Mouse (Mus musculus) forebrain, embryonic 14.5 days (tissue): ENCODE results near the gene Fam163a. TPM values are rescaled to one million over a fixed set of nuclear protein-coding genes. Genes with fewer than 3 reads are reported as not detected.

Source experiments
- ATAC-seq: fragments of 200-750 bp; cut with Nextera tagmentation; 2 replicates; pipeline ENCODE4 v1.8.0; 2017; ENCODE audit warnings: mild to moderate bottlenecking, moderate library complexity
- DNase-seq: peaks from one replicate; pipeline ENCODE4 v3.0.0-alpha.2; 2015; ENCODE audit warnings: low spot score
- H3K27ac ChIP-seq: fragments of 300-500 bp; sonication (generic); 2 replicates; pipeline ENCODE4 v1.5.1; 2014; ENCODE audit warnings: low read depth, mild to moderate bottlenecking, control low read depth, low read length, moderate library complexity
- H3K27me3 ChIP-seq: fragments of 300-500 bp; sonication (generic); replicated peaks from 2 replicates; pipeline ENCODE4 v1.6.1; 2014; ENCODE audit warnings: low read length, control low read depth, mixed read lengths; ENCODE audit not compliant: control insufficient read depth, insufficient read depth
- H3K36me3 ChIP-seq: fragments of 300-500 bp; sonication (generic); 2 replicates; pipeline ENCODE4 v1.6.1; 2014; ENCODE audit warnings: low read length, control low read depth; ENCODE audit not compliant: control insufficient read depth, insufficient read depth
- H3K4me1 ChIP-seq: fragments of 300-500 bp; sonication (generic); 2 replicates; pipeline ENCODE4 v1.6.1; 2014; ENCODE audit warnings: antibody characterized with exemption, low read length, control low read depth; ENCODE audit not compliant: control insufficient read depth, insufficient read depth
- H3K4me2 ChIP-seq: fragments of 300-500 bp; sonication (generic); 2 replicates; pipeline ENCODE4 v1.6.1; 2014; ENCODE audit warnings: mild to moderate bottlenecking, control low read depth, low read length
- H3K4me3 ChIP-seq: fragments of 300-500 bp; sonication (generic); 2 replicates; pipeline ENCODE4 v1.5.1; 2014; ENCODE audit warnings: low read depth, low read length, control low read depth
- H3K9ac ChIP-seq: fragments of 300-500 bp; sonication (generic); 2 replicates; pipeline ENCODE4 v1.6.1; 2014; ENCODE audit warnings: mild to moderate bottlenecking, low read length, control low read depth, moderate library complexity
- H3K9me3 ChIP-seq: fragments of 300-500 bp; sonication (generic); replicated peaks from 2 replicates; pipeline ENCODE4 v1.6.1; 2016; ENCODE audit warnings: low read length, control low read depth, mixed read lengths; ENCODE audit not compliant: control insufficient read depth
- WGBS: fragments of 180-500 bp; shearing (Covaris S2); extraction: QIAGEN DNeasy Blood & Tissue Kit; methylation state at CpG from one replicate; pipeline ENCODE4 v1.1.7; 2014; 5-methylcytosine and 5-hydroxymethylcytosine counted together
- polyA plus RNA-seq: library from polyadenylated mRNA; unstranded; fragments of >200 nt; fragmentation: Nextera tagmentation; extraction: Ambion mirVana; gene quantifications from 2 replicates; pipeline ENCODE4 v1.2.1, GENCODE M21; 2014

The Fam163a gene
- polyA plus RNA-seq, 1 experiment from 2014 or later, result 1.8 TPM

GRCm38 (mm10) chr1:156084603-156085002 is 120.2 kb downstream of the Fam163a start:
- ATAC-seq, result no peak
- H3K27me3 ChIP-seq, result no peaks in the 10 kb centered on the region
- H3K9ac ChIP-seq, result no peak overlapping the region
- H3K4me3 ChIP-seq, result no peak overlapping the region
- 65% methylated on average over 3 of the region's 3 CpGs for WGBS
- no peaks in the 10 kb centered on the region for H3K36me3 ChIP-seq
- no peak overlapping the region for H3K4me2 ChIP-seq
- H3K27ac ChIP-seq, result no peak overlapping the region
- no peak for DNase-seq
- no peaks in the 10 kb centered on the region for H3K9me3 ChIP-seq
- no peaks in the 10 kb centered on the region for H3K4me1 ChIP-seq

- Histone ChIP-seq H3K4me1 (no peaks in the 10 kb centered on the region), H3K4me2 (no peak overlapping the region), H3K9ac (no peak overlapping the region), H3K4me3 (no peak overlapping the region), H3K27ac (no peak overlapping the region), H3K36me3 (no peaks in the 10 kb centered on the region), H3K27me3 (no peaks in the 10 kb centered on the region), H3K9me3 (no peaks in the 10 kb centered on the region)
- DNase-seq, result no peak
- ATAC-seq, result no peak
- 69% methylated on average over 3 of the region's 3 CpGs for WGBS
Measured at GRCm38 (mm10) chr1:156077655-156078054, 127.2 kb downstream of the Fam163a start.

- Histone ChIP-seq H3K9me3 (no peaks in the 10 kb centered on the region), H3K4me2 (no peak overlapping the region), H3K9ac (no peak overlapping the region), H3K36me3 (no peaks in the 10 kb centered on the region), H3K27ac (no peak overlapping the region), H3K4me1 (no peaks in the 10 kb centered on the region), H3K27me3 (no peaks in the 10 kb centered on the region), H3K4me3 (no peak overlapping the region)
- ATAC-seq (no peak), DNase-seq (no peak)
- 63% methylated on average over 4 of the region's 4 CpGs for WGBS
Measured at GRCm38 (mm10) chr1:156076474-156076873, 128.4 kb downstream of the Fam163a start.

- H3K27ac ChIP-seq, result no peak overlapping the region
- no peak overlapping the region for H3K4me3 ChIP-seq
- H3K9ac ChIP-seq, result no peak overlapping the region
- no peaks in the 10 kb centered on the region for H3K4me1 ChIP-seq
- H3K36me3 ChIP-seq, result no peaks in the 10 kb centered on the region
- DNase-seq (no peak), ATAC-seq (no peak)
- H3K4me2 ChIP-seq, result no peak overlapping the region
- WGBS, result 81% methylated on average over 8 of the region's 8 CpGs
- H3K9me3 ChIP-seq, result no peaks in the 10 kb centered on the region
- H3K27me3 ChIP-seq, result no peaks in the 10 kb centered on the region
Measured at GRCm38 (mm10) chr1:156074575-156074974, 130.3 kb downstream of the Fam163a start.

GRCm38 (mm10) chr1:156073169-156073821 is 131.5 kb downstream of the Fam163a start:
- Histone ChIP-seq H3K27me3 (no peaks in the 10 kb centered on the region), H3K27ac (no peak overlapping the region), H3K36me3 (no peaks in the 10 kb centered on the region), H3K9me3 (no peaks in the 10 kb centered on the region), H3K4me1 (no peaks in the 10 kb centered on the region), H3K9ac (no peak overlapping the region), H3K4me2 (no peak overlapping the region), H3K4me3 (no peak overlapping the region)
- 67% methylated on average over 15 of the region's 15 CpGs for WGBS
- no peak for ATAC-seq
- DNase-seq, result no peak

GRCm38 (mm10) chr1:156070106-156070505 is 134.7 kb downstream of the Fam163a start:
- Histone ChIP-seq H3K9ac (no peak overlapping the region), H3K27me3 (no peaks in the 10 kb centered on the region), H3K36me3 (peaks cover 13% of the 10 kb centered on the region), H3K4me2 (no peak overlapping the region), H3K27ac (no peak overlapping the region), H3K9me3 (no peaks in the 10 kb centered on the region), H3K4me3 (no peak overlapping the region), H3K4me1 (no peaks in the 10 kb centered on the region)
- ATAC-seq, result no peak
- no peak for DNase-seq
- WGBS, result 92% methylated on average over 14 of the region's 14 CpGs

- H3K4me2 ChIP-seq, result no peak overlapping the region
- H3K36me3 ChIP-seq, result peaks cover 42% of the 10 kb centered on the region
- ATAC-seq (no peak), DNase-seq (no peak)
- H3K4me1 ChIP-seq, result no peaks in the 10 kb centered on the region
- no peaks in the 10 kb centered on the region for H3K27me3 ChIP-seq
- no peak overlapping the region for H3K9ac ChIP-seq
- H3K4me3 ChIP-seq, result no peak overlapping the region
- 71% methylated on average over 3 of the region's 3 CpGs for WGBS
- H3K27ac ChIP-seq, result no peak overlapping the region
- H3K9me3 ChIP-seq, result no peaks in the 10 kb centered on the region
Measured at GRCm38 (mm10) chr1:156066133-156066532, 138.7 kb downstream of the Fam163a start.

GRCm38 (mm10) chr1:156062193-156062592 is 142.6 kb downstream of the Fam163a start:
- no peaks in the 10 kb centered on the region for H3K9me3 ChIP-seq
- no peaks in the 10 kb centered on the region for H3K27me3 ChIP-seq
- no peaks in the 10 kb centered on the region for H3K4me1 ChIP-seq
- H3K9ac ChIP-seq, result no peak overlapping the region
- WGBS, result 94% methylated on average over 4 of the region's 4 CpGs
- H3K4me2 ChIP-seq, result no peak overlapping the region
- no peak overlapping the region for H3K27ac ChIP-seq
- ATAC-seq (no peak), DNase-seq (no peak)
- H3K36me3 ChIP-seq, result peaks cover 45% of the 10 kb centered on the region
- H3K4me3 ChIP-seq, result no peak overlapping the region

- Histone ChIP-seq H3K9me3 (no peaks in the 10 kb centered on the region), H3K27me3 (no peaks in the 10 kb centered on the region), H3K36me3 (peaks cover 35% of the 10 kb centered on the region), H3K27ac (no peak overlapping the region), H3K4me3 (no peak overlapping the region), H3K4me1 (no peaks in the 10 kb centered on the region), H3K9ac (no peak overlapping the region), H3K4me2 (no peak overlapping the region)
- ATAC-seq (no peak), DNase-seq (no peak)
- 91% methylated on average over 2 of the region's 2 CpGs for WGBS
Measured at GRCm38 (mm10) chr1:156058207-156058606, 146.6 kb downstream of the Fam163a start.
